8 mouse cellular contexts compared by ENCODE assay signal in the genomic region with DNA sequence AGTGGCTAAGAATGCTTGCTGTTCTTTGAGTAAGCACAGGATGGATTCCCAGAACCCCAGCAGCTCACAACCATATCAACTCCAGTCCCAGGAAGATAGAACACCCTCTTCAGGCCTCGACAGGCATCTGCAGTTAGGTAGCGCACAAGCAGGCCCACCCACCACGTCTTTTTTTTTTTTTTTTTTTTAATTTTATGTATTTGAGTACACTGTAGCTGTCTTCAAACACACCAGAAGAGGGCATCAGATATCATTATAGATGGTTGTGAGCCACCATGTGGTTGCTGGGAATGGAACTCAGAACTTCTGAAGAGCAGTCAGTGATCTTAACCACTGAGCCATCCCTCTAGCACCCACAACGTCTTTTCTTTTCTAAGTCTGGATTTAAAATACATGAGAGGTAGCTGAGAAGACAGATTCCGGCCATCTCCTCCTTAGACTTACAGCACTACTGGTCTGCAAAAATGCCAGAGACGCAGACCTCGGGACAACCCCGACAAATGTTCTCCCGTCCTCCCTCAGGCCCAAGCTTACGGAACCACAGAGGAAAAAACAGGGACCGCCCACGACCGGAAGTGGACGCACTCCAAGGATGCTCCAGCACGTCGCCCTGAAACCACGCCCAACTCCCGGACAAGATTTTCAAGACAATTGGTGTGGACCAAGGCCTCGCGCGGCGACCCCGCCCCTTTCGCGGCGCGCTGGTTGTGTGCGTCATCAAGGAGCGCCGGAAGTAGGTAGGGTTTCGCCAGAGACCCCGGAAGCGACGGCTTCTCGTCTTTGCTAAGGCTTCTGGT. TPM values are rescaled to one million over a fixed set of nuclear protein-coding genes. Genes with fewer than 3 reads are reported as not detected.
A peak's percentile ranks its signal among the peaks of the same experiment; 100 is the strongest.
DNase-seq lines count a peak whose midpoint lies in the region; ATAC-seq lines count a peak whose summit lies in the region.

TSS of gene Rtf2 (plus strand) at position 714 of the 797 bp plus-strand sequence.

- peak within 1 kb of the TSS; percentile 75 for H3K4me3 ChIP-seq in forebrain, embryonic 14.5 days (ENCODE audit: low read depth, low read length)
- peak within 1 kb of the TSS; percentile 71 for H3K4me3 ChIP-seq in neural tube, embryonic 15.5 days (replicated peaks)

- peak within 1 kb of the TSS; percentile 94 for H3K4me2 ChIP-seq in forebrain, embryonic 14.5 days (ENCODE audit: low read length)
- peak within 1 kb of the TSS; percentile 93 for H3K4me2 ChIP-seq in neural tube, embryonic 15.5 days

- ATAC-seq in forebrain, embryonic 14.5 days, result peak; percentile 97
- peak; percentile 97 for ATAC-seq in neural tube, embryonic 15.5 days (ENCODE audit: low FRiP score)

- DNase-seq in ES-CJ7 (ENCODE audit: low read depth, low spot score), result peak; percentile 99
- DNase-seq in cerebellum, adult 11 months, result peak; percentile 99
- peak; percentile 99 for DNase-seq in forebrain, embryonic 14.5 days (ENCODE audit: low spot score)
- DNase-seq in heart, postnatal 14 days, result peak; percentile 99 to 100
- DNase-seq in layer of hippocampus, adult 11-12 months (ENCODE audit: low spot score), result peak; percentile 100
- peak; percentile 98 to 99 for DNase-seq in lung, adult 18-20 months
- DNase-seq in testis, postnatal 14 days (ENCODE audit: low spot score), result peak; percentile 98

- no peaks in the 10 kb centered on the region for H3K9me3 ChIP-seq in forebrain, embryonic 14.5 days (replicated peaks; ENCODE audit: control insufficient read depth, low read length)
- H3K9me3 ChIP-seq in neural tube, embryonic 15.5 days (replicated peaks), result no peaks in the 10 kb centered on the region

- intact Hi-C loops in heart, postnatal 14 days (cut with DNase I), result loop anchor here (2.0 kb wide), 1 partner anchor 67 kb away; no protein-coding TSS in a partner anchor

- H3K36me3 ChIP-seq in forebrain, embryonic 14.5 days (ENCODE audit: control insufficient read depth, insufficient read depth, low read length), result peaks cover 7% of the 10 kb centered on the region; the same call in 1 of the 2 replicates
- peaks cover 2% of the 10 kb centered on the region; the same call in 1 of the 2 replicates for H3K36me3 ChIP-seq in neural tube, embryonic 15.5 days

- peaks cover 14% of the 10 kb centered on the region; the same call in 1 of the 2 replicates for H3K4me1 ChIP-seq in forebrain, embryonic 14.5 days (ENCODE audit: control insufficient read depth, insufficient read depth, low read length)
- H3K4me1 ChIP-seq in neural tube, embryonic 15.5 days, result peaks cover 25% of the 10 kb centered on the region

- H3K27ac ChIP-seq in forebrain, embryonic 14.5 days (ENCODE audit: low read depth, low read length), result peak within 1 kb of the TSS; percentile 60
- H3K27ac ChIP-seq in neural tube, embryonic 15.5 days (replicated peaks), result peak within 1 kb of the TSS; percentile 84

- 3% methylated on average over 35 of the region's 35 CpGs for WGBS in forebrain, embryonic 14.5 days
- WGBS in neural tube, embryonic 15.5 days, result 2% methylated on average over 35 of the region's 35 CpGs

- peak within 1 kb of the TSS; percentile 71 for H3K9ac ChIP-seq in forebrain, embryonic 14.5 days (ENCODE audit: low read length)
- peak within 1 kb of the TSS; percentile 67 for H3K9ac ChIP-seq in neural tube, embryonic 15.5 days (replicated peaks)

- H3K27me3 ChIP-seq in forebrain, embryonic 14.5 days (replicated peaks; ENCODE audit: control insufficient read depth, insufficient read depth, low read length), result no peaks in the 10 kb centered on the region
- no peaks in the 10 kb centered on the region for H3K27me3 ChIP-seq in neural tube, embryonic 15.5 days (replicated peaks)

RNA-seq across cellular contexts. Expression of gene Rtf2, which starts in this region (rescaled TPM):
- polyA plus RNA-seq in forebrain, embryonic 14.5 days (2014; fragmentation: Nextera tagmentation; extraction: Ambion mirVana), result 106 and 107 TPM in 2 replicates
- 10 to 100 TPM; 28.6 to 30.7 TPM for total RNA-seq in heart, postnatal 14 days (2021)
- 89.8 and 93.4 TPM in 2 replicates for polyA plus RNA-seq in neural tube, embryonic 15.5 days (2015; fragmentation: Nextera tagmentation; extraction: Ambion mirVana)

Comparison
In these comparisons a context has a peak if more than half of its experiments do, and no peak if none do; other contexts are left out.
1. Peak in every context shown above with its lines: DNase-seq, ATAC-seq, H3K4me3 ChIP-seq and H3K27ac ChIP-seq.